Mouse (Mus musculus) liver, adult 2 months (tissue): ENCODE data around the gene Eid2.

Experiments
- CTCF ChIP-seq: fragments of 200-500 bp; IDR thresholded peaks from 2 replicates; pipeline ENCODE4 v1.5.1; 2011; ENCODE audit warnings: low read depth, low read length, control low read depth
- POLR2A ChIP-seq: fragments of 200-500 bp; IDR thresholded peaks from 2 replicates; pipeline ENCODE4 v1.6.1; 2011; ENCODE audit warnings: low read length, control low read depth; ENCODE audit not compliant: insufficient read depth; ENCODE audit errors: extremely low read depth

DNA sequence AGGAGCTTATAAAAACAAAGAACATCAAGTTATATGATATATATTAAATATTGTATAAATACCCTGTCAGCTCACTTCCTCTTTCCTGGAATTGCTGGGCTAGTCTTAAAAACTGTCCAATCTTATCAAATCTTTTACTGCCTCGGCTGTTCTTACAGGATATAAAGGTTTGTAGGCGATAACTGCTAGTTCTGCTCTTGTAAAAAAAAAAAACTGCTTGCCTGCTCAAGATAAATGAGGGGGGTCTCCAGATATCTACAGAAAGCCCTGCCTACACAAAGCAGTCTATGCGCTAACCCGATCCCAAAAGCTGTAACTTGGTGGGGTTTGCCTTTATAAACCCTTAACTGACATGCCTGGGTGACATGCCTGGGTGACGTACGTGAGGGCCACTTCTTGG lies 13.1 kb upstream of the Eid2 start:
- TF ChIP-seq CTCF (no peak), POLR2A (no peak)
